Mouse (Mus musculus) cortical plate, adult 2 months (tissue): ENCODE measurements at regions not wholly inside any gene's neighbourhood (a gene's known extent, or its start where the extent isn't known, plus 50 kb on each side); places are given as distances from the start of the nearest gene placed in this dataset.

Experiments
- H3K27ac ChIP-seq: fragments of 200-500 bp; 2 replicates; pipeline ENCODE4 v1.5.1; 2012; ENCODE audit warnings: low read length, control low read depth, inconsistent platforms; ENCODE audit not compliant: insufficient read depth
- H3K4me1 ChIP-seq: fragments of 200-500 bp; 2 replicates; pipeline ENCODE4 v1.6.1; 2011; ENCODE audit warnings: low read length; ENCODE audit not compliant: control insufficient read depth, insufficient read depth
- H3K4me3 ChIP-seq: fragments of 200-500 bp; 2 replicates; pipeline ENCODE4 v1.5.1; 2011; ENCODE audit warnings: mild to moderate bottlenecking, low read length, control low read depth; ENCODE audit not compliant: insufficient read depth
- CTCF ChIP-seq: fragments of 200-500 bp; IDR thresholded peaks from 2 replicates; pipeline ENCODE4 v1.5.1; 2011; ENCODE audit warnings: mild to moderate bottlenecking, control low read depth, low read length; ENCODE audit not compliant: insufficient read depth; ENCODE audit errors: extremely low read depth
- POLR2A ChIP-seq: fragments of 200-500 bp; IDR thresholded peaks from 2 replicates; pipeline ENCODE4 v1.6.1; 2011; ENCODE audit warnings: mild to moderate bottlenecking, low read length, control low read depth; ENCODE audit not compliant: insufficient read depth; ENCODE audit errors: extremely low read depth

DNA sequence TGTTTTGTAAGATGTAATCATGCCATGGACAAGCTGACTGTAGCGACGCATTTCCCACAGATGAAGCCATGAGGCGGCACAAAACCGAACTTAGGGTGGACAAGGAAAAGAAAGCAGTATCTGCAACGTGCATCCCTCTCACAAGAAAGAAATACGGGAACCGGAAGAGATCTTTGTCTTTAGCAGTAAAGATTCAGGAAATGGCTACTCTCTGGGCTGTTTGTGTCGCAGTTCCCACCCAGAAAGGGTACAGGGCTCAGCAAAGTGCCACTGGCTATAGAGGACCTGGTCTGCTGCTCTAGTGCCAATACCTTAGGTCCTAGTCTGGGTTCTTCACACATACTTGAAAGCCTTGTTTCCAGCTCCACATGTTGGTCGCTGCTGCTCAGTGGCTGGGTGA is 131.1 kb upstream of the Mki67 start:
- no peaks in the 10 kb centered on the region for H3K4me1 ChIP-seq
- TF ChIP-seq POLR2A, result no peak
- no peak for TF ChIP-seq CTCF
- no peak overlapping the region for H3K4me3 ChIP-seq
- no peak overlapping the region for H3K27ac ChIP-seq

DNA sequence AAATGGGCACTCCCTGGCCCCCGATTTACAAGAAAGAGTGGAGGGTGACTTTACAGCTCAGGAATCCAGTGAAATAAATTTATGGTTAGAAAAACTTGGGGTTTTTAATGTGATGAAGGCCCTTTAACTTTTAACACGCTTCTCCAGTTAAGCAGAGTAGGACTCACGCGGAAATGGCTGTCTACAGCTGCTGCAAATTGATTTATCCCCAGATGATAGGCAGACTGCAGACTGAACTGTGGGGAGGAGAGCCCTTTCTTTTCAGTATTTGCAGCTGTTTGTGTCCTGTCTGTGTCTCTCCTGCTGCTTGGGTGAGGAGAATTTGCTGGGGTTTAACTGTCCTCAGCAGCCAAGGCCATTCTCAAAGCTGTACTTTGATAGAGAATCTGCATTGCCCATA is 132.0 kb upstream of the Mki67 start:
- no peak overlapping the region for H3K27ac ChIP-seq
- no peaks in the 10 kb centered on the region for H3K4me1 ChIP-seq
- TF ChIP-seq CTCF, result no peak
- H3K4me3 ChIP-seq, result no peak overlapping the region

DNA sequence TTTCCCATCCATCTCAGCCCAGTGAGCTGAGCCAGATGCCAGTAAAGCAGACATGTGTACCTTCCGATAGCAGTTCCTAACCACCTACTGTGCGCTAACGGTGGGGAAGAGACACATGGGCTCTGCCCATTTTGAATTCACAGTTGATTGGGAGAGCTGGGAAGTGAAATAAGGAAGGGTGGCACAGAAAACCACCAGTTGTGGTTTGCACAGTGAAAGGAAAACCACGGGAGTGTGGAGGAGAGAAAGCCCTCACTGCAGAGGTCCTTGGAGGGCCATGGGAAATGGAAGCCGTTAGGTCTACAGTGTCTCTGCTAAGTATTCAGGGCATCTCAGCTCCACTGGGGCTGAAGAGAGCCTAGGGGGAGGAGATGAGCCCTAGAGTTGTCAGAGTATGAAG is 132.7 kb upstream of the Mki67 start:
- Histone ChIP-seq H3K4me3 (no peak overlapping the region), H3K27ac (no peak overlapping the region), H3K4me1 (no peaks in the 10 kb centered on the region)
- no peak for TF ChIP-seq CTCF
- TF ChIP-seq POLR2A, result no peak

DNA sequence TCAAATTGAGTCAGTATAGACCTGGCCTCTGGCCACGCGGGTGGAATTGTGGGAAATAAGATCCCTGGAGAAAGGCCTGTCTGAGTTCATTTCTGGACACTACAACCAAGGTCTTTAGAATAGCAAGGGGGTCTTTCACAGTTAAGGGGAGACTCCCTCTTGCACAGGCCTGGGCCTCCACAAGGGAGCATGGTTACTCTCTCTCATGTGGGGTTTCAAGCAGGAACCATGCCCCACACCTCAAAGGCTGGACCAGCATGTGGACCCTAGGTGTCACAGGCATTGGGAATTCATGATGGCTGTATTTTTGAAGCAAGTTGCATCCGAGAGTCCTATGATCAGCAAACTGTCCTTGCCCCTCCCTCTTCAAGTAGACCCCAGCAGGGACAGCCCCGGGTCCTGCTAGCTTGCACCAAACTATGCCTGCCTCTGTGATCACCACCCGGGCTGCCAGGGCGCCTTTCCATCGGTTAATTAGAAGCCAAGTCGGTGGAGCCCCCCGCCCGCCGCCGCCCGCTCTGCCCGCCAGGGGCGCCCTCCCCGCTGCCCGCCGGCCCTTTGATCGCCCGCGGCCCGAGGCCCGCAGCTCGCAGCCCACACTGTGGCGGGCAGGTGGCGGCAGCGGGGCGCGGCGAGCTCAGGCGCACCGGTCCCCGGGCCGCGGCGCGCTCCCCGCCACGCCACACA is 137.1 kb upstream of the Mki67 start:
- H3K4me3 ChIP-seq, result no peak overlapping the region

DNA sequence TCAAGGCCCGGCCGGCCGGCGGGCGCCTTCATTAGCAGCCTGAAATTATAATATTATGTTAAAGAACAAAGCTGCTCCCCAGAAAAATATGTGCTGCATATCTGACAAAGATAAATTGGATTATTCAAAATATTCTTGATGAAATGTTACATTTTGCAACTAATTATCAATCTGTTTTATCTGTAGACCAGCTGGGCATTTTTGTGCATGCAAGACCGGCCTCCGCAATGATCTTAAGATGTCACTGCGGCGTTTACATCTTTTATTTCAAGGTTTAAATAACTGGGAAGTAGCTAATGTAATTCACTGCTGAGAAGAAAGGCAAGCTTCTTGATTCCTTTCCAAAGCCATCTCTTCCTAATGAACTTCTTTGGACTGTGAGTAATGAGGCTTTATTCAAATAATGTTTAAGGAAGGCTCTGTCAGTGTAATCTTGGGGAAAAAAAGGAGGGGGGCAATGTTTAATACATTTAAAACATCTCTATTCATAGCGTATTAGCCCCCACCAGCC is 137.7 kb upstream of the Mki67 start:
- H3K27ac ChIP-seq, result no peak overlapping the region
- TF ChIP-seq POLR2A (no peak), CTCF (no peak)
- H3K4me1 ChIP-seq, result no peaks in the 10 kb centered on the region
- H3K4me3 ChIP-seq, result no peak overlapping the region

More for the DNA sequence above, 137.1 kb upstream of the Mki67 start:
- H3K4me1 ChIP-seq, result no peaks in the 10 kb centered on the region
- no peak overlapping the region for H3K27ac ChIP-seq
- TF ChIP-seq POLR2A (no peak), CTCF (no peak)

DNA sequence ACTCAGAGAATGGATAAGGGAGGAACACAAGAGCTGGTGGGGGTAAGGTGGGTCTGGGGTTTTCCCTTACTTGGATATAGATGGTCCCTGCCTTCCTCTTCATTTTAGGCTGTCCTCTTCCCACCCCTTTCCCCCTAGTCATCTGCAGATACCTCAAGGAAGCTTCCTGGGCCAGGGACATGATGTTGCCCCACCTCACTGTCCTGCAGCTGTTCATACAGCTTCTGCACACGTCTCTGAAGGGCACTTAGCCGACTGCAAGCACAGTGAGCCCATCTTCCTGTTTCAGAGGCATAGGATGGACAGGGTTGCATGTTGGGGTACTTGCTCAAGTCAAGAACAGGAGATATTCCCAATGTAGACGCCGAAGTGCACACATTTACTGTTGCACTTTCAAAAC is 144.1 kb upstream of the Mki67 start:
- no peak overlapping the region for H3K27ac ChIP-seq
- no peak overlapping the region for H3K4me3 ChIP-seq
- TF ChIP-seq POLR2A (no peak), CTCF (no peak)

DNA sequence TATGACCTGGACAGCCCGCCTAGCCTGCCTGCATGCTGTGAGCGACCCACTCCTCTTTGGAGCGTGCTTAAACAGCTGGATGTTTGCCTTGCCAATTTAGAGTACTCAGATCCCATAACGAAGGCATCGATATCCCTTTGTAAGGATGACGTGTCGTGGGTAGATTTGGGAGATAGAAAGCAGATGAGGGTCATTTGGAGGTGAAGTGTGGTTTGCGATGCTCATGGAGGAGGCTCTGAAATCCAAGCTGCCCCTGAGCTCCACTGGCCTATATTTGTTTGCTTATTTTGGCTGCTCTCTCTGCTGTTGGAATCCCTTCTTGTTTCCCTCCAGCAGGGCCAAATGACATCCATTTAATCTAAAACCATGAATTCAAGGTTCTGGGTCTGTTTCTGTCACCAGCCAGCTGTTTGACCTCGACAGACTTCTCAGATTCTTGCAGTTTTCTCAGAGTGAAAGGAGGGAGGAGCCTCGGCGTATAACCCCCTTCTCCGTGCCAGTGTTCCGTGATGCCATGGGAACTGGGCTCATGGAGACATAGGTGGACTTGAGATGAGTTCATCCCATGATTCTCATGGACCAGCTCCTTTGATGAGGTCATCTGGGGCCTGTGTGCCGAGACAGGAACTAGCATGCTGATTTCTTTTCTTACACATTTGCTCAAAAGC is 144.7 kb upstream of the Mki67 start:
- Histone ChIP-seq H3K4me3 (no peak overlapping the region), H3K4me1 (no peaks in the 10 kb centered on the region), H3K27ac (no peak overlapping the region)
- no peak for TF ChIP-seq CTCF
- TF ChIP-seq POLR2A, result no peak

More for the DNA sequence above, 144.1 kb upstream of the Mki67 start:
- H3K4me1 ChIP-seq, result no peaks in the 10 kb centered on the region

DNA sequence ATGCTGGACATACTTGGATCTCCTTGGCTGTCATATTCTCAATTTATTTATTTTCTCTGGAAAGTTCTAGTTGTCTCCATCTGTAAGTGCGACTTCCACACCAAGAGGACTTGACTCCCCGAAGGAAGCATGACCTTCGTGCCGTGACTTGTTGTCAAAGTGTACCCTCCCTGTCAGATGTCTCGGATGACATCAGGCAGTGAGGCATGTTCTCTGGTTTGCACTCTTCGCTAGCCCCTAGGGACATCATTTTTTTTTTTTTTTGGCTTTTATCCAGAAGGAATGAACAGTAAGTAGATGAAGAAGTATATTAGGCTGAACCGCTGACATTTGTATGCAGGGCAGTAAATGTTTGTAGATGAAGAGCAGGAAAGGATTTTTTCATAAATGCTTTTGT is 145.2 kb upstream of the Mki67 start:
- Histone ChIP-seq H3K4me3 (no peak overlapping the region), H3K27ac (no peak overlapping the region), H3K4me1 (no peaks in the 10 kb centered on the region)
- TF ChIP-seq POLR2A (no peak), CTCF (no peak)

DNA sequence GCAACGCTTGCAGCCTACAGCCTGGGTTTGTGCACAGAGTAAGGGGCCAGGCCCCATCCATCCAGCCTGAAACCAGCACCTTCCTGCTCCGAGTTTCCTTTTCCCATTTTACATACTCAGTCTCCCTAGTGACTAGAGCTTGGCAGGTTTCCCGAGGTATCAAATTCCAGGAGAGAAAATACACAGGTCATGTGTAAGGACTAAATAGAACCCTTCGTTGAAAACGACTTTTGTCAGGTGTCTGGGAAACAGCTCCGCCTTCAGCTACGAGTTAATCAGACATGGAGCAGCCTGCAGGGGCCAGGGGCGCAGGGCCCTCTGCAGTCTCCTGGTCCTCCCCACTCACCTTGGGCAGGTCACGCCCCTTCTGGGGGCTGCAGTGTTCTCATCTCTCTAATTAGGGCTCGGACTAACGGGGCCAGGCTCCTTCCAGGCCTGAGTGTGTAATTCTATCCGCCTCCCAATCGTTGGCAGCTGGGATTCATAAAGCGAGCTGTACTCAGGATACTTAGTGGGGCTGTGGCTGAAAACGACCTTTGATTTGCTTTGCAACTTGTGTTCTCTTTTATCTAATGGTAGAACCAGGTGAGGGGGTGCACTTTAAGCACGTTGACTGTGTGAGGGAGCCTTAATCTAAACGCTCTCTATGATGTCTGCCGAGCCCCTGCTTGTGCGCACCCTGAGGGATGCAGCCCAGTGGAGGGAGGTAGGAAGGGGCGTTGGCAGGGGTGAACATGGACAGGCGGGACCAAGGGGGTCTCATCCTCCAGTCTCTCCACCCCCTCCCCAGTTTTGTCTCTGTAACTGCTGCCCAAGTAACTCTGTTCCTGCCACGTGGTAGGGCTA is 147.6 kb upstream of the Mki67 start:
- no peaks in the 10 kb centered on the region for H3K4me1 ChIP-seq
- no peak overlapping the region for H3K4me3 ChIP-seq
- H3K27ac ChIP-seq, result no peak overlapping the region
- TF ChIP-seq CTCF (no peak), POLR2A (no peak)

DNA sequence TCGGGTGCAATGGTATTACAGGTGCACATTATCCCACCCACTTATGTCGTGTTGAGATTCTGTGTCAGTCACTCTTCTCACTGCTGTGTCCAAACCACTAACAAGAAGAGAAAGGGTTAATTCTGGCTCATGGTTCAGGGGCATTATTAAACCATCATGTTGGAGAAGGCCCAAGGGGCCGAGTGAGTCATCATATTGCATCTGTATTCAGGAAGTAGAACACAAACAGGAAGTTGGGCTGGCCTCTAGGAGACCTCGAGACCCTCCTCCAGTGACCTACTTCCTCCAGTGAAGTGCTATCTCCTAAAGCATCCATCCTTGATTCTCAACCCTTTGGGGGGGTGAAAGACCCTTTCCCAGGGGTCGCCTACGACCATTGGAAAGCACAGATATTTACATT is 154.8 kb upstream of the Mki67 start:
- Histone ChIP-seq H3K4me3 (no peak overlapping the region), H3K4me1 (no peaks in the 10 kb centered on the region), H3K27ac (no peak overlapping the region)
- no peak for TF ChIP-seq POLR2A
- TF ChIP-seq CTCF, result no peak
